Mouse (Mus musculus) intestine, postnatal 0 days (tissue): ENCODE data around the gene Plxnb1. TPM values are rescaled to one million over a fixed set of nuclear protein-coding genes. Genes with fewer than 3 reads are reported as not detected.
A peak's percentile ranks its signal among the peaks of the same experiment; 100 is the strongest.
"Not testable (repeated sequence)": the region's sequence is repeated elsewhere in the genome, so short reads cannot be mapped to it uniquely, and the experiment has no call there.

Source experiments
- ATAC-seq: fragments of 200-750 bp; cut with Nextera tagmentation; 2 replicates; pipeline ENCODE4 v1.8.0; 2017; ENCODE audit warnings: mild to moderate bottlenecking, moderate TSS enrichment, moderate library complexity
- H3K27ac ChIP-seq: fragments of 300-500 bp; sonication (generic); 2 replicates; pipeline ENCODE4 v1.5.1; 2014; ENCODE audit warnings: mild to moderate bottlenecking, low read depth, low read length, moderate library complexity
- H3K27me3 ChIP-seq: fragments of 300-500 bp; sonication (generic); replicated peaks from 2 replicates; pipeline ENCODE4 v1.6.1; 2014; ENCODE audit warnings: low read length, mixed read lengths; ENCODE audit not compliant: control insufficient read depth, insufficient read depth
- H3K36me3 ChIP-seq: fragments of 300-500 bp; sonication (generic); 2 replicates; pipeline ENCODE4 v1.6.1; 2014; ENCODE audit warnings: mild to moderate bottlenecking, moderate library complexity; ENCODE audit not compliant: control insufficient read depth, insufficient read depth
- H3K4me1 ChIP-seq: fragments of 300-500 bp; sonication (generic); replicated peaks from 2 replicates; pipeline ENCODE4 v1.6.1; 2014; ENCODE audit warnings: antibody characterized with exemption, low read length, mixed read lengths; ENCODE audit not compliant: control insufficient read depth, insufficient read depth
- H3K4me2 ChIP-seq: fragments of 300-500 bp; sonication (generic); replicated peaks from 2 replicates; pipeline ENCODE4 v1.6.1; 2014; ENCODE audit warnings: low read depth, mild to moderate bottlenecking, moderate library complexity
- H3K4me3 ChIP-seq: fragments of 300-500 bp; sonication (generic); 2 replicates; pipeline ENCODE4 v1.5.1; 2014; ENCODE audit warnings: low read depth, low read length
- H3K9ac ChIP-seq: fragments of 300-500 bp; sonication (generic); 2 replicates; pipeline ENCODE4 v1.6.1; 2014; ENCODE audit warnings: mild to moderate bottlenecking, low read depth, low read length
- H3K9me3 ChIP-seq: fragments of 300-500 bp; sonication (generic); 2 replicates; pipeline ENCODE4 v1.6.1; 2016; ENCODE audit warnings: mixed run types; ENCODE audit not compliant: control insufficient read depth
- CTCF ChIP-seq: sonication (generic); IDR thresholded peaks from 2 replicates; pipeline ENCODE4 v1.5.1; 2016; ENCODE audit warnings: low read depth, mild to moderate bottlenecking, control low read depth, antibody characterized with exemption, moderate library complexity
- whole genome bisulfite sequencing: fragments of 180-500 bp; shearing (Covaris S2); extraction: QIAGEN DNeasy Blood & Tissue Kit; methylation state at CpG from one replicate; pipeline ENCODE4 v1.1.7; 2014; 5-methylcytosine and 5-hydroxymethylcytosine counted together
- polyA plus RNA-seq: library from polyadenylated mRNA; unstranded; fragments of >200 nt; fragmentation: Nextera tagmentation; extraction: Ambion mirVana; gene quantifications from 2 replicates; pipeline ENCODE4 v1.2.1, GENCODE M21; 2015

Plxnb1 gene
- polyA plus RNA-seq, 1 experiment from 2014 or later: 1.6 TPM

DNA sequence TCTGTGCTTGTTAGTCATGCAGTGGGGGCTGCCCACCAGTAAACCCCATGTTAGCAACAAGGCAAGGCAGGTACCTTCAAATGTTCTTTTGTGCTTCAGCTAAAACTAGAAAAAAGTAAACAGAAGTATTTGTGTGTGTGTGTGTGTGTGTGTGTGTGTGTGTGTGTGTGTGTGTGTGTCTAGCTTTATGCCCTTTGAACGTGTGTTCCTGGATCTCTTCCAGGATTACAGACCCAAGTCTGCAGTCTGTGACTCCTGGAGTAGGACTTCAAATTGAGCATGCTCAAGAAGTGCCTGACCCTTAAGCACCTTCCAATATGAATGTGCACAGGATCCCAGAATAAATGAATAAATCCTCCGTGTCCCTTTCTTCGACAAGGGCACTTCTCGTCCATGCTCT, 31.9 kb downstream of the Plxnb1 start:
- H3K9ac ChIP-seq: no peak overlapping the region
- ATAC-seq: no peak
- 74% methylated on average over 4 of the region's 4 CpGs for WGBS
- H3K36me3 ChIP-seq: no peaks in the 10 kb centered on the region
- H3K9me3 ChIP-seq: no peaks in the 10 kb centered on the region
- no peak overlapping the region for H3K4me3 ChIP-seq
- H3K27ac ChIP-seq: no peak overlapping the region
- no peak overlapping the region for H3K4me2 ChIP-seq
- H3K27me3 ChIP-seq: no peaks in the 10 kb centered on the region
- no peak for TF ChIP-seq CTCF
- H3K4me1 ChIP-seq: no peaks in the 10 kb centered on the region

DNA sequence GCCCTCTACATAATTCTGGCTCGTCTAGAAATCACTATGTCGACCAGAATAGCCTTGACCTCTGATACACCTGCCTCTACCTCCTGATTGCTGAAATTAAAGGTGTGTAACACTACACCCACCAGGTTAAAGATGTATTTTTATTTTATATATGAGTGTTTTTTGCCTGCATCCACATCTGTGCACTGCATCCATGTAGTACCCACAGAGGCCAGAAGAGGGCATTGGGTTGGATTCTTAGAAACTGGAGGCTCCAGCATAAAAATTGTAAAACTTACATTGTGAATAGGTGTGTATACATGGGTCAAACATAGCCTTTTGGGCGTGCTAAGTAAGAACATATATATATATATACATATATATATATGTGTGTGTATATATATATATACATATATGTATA, 33.0 kb downstream of the Plxnb1 start:
- WGBS: 37% methylated on average over 3 of the region's 3 CpGs

DNA sequence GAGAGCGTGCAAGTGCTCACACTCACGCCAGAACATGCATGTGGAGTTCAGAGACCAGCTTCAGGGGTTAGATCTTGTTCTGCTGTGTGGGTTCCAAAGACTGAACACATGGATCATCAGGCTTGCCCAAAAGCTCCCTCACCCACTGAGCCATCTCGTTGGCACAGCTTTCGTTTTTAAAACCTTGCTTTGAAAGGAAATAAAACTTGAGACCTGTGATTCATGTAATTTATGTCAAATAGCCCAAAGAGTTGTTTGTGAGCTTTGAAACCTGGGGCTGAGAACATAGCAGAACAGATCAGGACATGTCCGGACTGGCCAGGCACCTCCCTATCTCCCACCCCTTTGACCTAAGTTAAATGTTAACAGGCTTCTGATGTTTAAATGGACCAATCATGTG, 34.9 kb downstream of the Plxnb1 start:
- Histone ChIP-seq H3K4me2 (no peak overlapping the region), H3K27me3 (no peaks in the 10 kb centered on the region), H3K9ac (no peak overlapping the region), H3K4me1 (no peaks in the 10 kb centered on the region), H3K27ac (no peak overlapping the region), H3K36me3 (no peaks in the 10 kb centered on the region), H3K9me3 (peaks cover 4% of the 10 kb centered on the region; the same call in 1 of the 2 replicates), H3K4me3 (no peak overlapping the region)
- no peak for ATAC-seq
- no peak for TF ChIP-seq CTCF
- WGBS: 86% methylated on average over 5 of the region's 5 CpGs

More for the DNA sequence above, 33.0 kb downstream of the Plxnb1 start:
- no peak overlapping the region for H3K4me3 ChIP-seq
- H3K9me3 ChIP-seq: no peaks in the 10 kb centered on the region
- H3K9ac ChIP-seq: no peak overlapping the region
- H3K36me3 ChIP-seq: no peaks in the 10 kb centered on the region
- no peaks in the 10 kb centered on the region for H3K27me3 ChIP-seq
- H3K27ac ChIP-seq: no peak overlapping the region
- no peaks in the 10 kb centered on the region for H3K4me1 ChIP-seq
- peak; percentile 64 for TF ChIP-seq CTCF
- no peak overlapping the region for H3K4me2 ChIP-seq
- ATAC-seq: no peak

DNA sequence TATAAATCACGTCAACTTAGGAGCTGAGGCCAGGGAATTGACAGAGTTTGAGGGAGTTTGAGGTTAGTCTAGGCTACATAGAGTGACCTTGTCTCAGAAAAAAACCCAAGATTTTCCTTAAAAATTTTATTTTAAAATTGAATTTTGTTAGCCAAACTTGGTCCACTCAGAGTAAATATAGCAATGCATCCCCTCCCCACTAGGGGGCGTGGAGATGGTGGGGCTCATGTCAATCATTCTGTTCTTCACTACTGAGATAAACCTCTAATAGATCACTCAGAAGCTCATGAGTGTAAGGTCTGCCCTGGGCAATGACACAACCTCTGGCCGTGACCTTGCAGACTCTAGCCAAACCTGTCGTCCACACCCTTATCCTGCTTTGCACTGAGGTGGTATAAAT, 45.2 kb downstream of the Plxnb1 start:
- ATAC-seq, H3K4me3 ChIP-seq, H3K27ac ChIP-seq, H3K9me3 ChIP-seq, H3K4me2 ChIP-seq, H3K4me1 ChIP-seq, H3K36me3 ChIP-seq, H3K27me3 ChIP-seq, H3K9ac ChIP-seq: not testable (repeated sequence)
- WGBS: 60% methylated on average over 4 of the region's 4 CpGs
- TF ChIP-seq CTCF: peak; percentile 55

DNA sequence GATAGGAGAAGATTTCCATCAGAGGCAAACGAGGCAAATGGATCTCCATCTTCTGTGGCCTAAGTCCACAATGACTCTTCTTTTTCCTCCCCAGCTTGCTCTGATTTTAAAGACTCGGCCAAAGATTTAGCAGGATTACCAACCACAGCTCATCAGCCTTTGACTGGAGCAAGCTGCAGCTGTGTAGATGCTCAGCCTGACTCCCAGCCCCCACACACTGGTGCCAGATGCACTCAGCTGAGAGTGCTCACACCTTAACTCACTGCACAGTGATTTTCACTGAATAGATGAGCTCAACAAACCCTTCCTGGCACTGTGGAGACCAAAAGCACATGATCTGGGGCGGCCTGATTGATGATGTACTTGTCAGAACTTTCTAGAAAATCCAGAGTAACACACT, 66.8 kb downstream of the Plxnb1 start, which contains the start of gene Fbxw21:
TSS of gene Fbxw21 (minus strand) at position 101 of the 400 bp plus-strand sequence.
- TF ChIP-seq CTCF: no peak
- H3K36me3 ChIP-seq: no peaks in the 10 kb centered on the region
- no peaks in the 10 kb centered on the region for H3K27me3 ChIP-seq
- no peak within 1 kb of the TSS for H3K4me2 ChIP-seq
- H3K27ac ChIP-seq: no peak within 1 kb of the TSS
- H3K9me3 ChIP-seq: no peaks in the 10 kb centered on the region
- no peaks in the 10 kb centered on the region for H3K4me1 ChIP-seq
- WGBS: 74% methylated on average over 3 of the region's 3 CpGs
- no peak within 1 kb of the TSS for H3K9ac ChIP-seq
- ATAC-seq: no peak
- H3K4me3 ChIP-seq: no peak within 1 kb of the TSS

DNA sequence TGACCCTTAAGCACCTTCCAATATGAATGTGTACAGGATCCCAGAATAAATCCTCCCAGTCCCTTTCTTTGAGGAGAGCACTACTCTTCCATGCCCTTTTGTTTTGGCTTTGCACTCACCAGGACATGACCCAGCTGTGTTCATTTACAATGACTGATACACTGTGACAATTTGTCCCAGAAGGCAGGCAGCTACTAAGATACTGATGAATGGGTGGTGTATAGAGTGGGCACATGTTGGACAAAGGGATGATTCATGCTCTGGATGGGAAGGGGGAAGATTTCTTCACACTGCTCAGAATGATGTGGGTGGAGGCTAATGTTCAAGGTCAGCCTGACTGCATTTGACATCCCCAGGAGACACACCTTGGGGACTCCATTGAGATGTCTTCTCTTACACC, 72.1 kb downstream of the Plxnb1 start:
- no peaks in the 10 kb centered on the region for H3K9me3 ChIP-seq
- H3K4me2 ChIP-seq: no peak overlapping the region
- ATAC-seq: no peak
- no peaks in the 10 kb centered on the region for H3K36me3 ChIP-seq
- TF ChIP-seq CTCF: no peak
- H3K4me1 ChIP-seq: no peaks in the 10 kb centered on the region
- H3K9ac ChIP-seq: no peak overlapping the region
- H3K27me3 ChIP-seq: no peaks in the 10 kb centered on the region
- no peak overlapping the region for H3K27ac ChIP-seq
- H3K4me3 ChIP-seq: no peak overlapping the region

Other genes with a start within 250 kb of the Plxnb1 start
- 70.8 and 99.5 TPM in 2 replicates for gene Slc26a6, start 242.1 kb upstream of the Plxnb1 start, polyA plus RNA-seq
- gene Tmem89, start 180.8 kb upstream of the Plxnb1 start, polyA plus RNA-seq: 0.21 TPM in 1 of 2 replicates, not detected in the other
- gene Uqcrc1, start 158.8 kb upstream of the Plxnb1 start, polyA plus RNA-seq: 557 and 585 TPM in 2 replicates
- 1.9 and 3.1 TPM in 2 replicates for gene Col7a1, start 141.8 kb upstream of the Plxnb1 start, polyA plus RNA-seq
- not detected in 2 replicates for gene Ucn2, start 109.4 kb upstream of the Plxnb1 start, polyA plus RNA-seq
- 43.1 and 48.3 TPM in 2 replicates for gene Pfkfb4, start 103.6 kb upstream of the Plxnb1 start, polyA plus RNA-seq
- 303 and 311 TPM in 2 replicates for gene Shisa5, start 56.8 kb upstream of the Plxnb1 start, polyA plus RNA-seq
- 16.1 and 17.1 TPM in 2 replicates for gene Trex1, start 35.7 kb upstream of the Plxnb1 start, polyA plus RNA-seq
- 7.5 and 8.9 TPM in 2 replicates for gene Atrip, start 21.3 kb upstream of the Plxnb1 start, polyA plus RNA-seq
- gene Ccdc51, start 12.9 kb upstream of the Plxnb1 start, polyA plus RNA-seq: 12.1 and 12.7 TPM in 2 replicates
- gene Tma7, start 12.8 kb upstream of the Plxnb1 start, polyA plus RNA-seq: 683 and 718 TPM in 2 replicates
- not detected in 2 replicates for gene Fbxw21, start 66.7 kb downstream of the Plxnb1 start, polyA plus RNA-seq
- not detected in 2 replicates for gene Fbxw13, start 100.6 kb downstream of the Plxnb1 start, polyA plus RNA-seq
- gene Fbxw20, start 139.4 kb downstream of the Plxnb1 start, polyA plus RNA-seq: not detected in 2 replicates
- gene Fbxw14, start 192.3 kb downstream of the Plxnb1 start, polyA plus RNA-seq: not detected in 2 replicates
- gene Fbxw28, start 244.3 kb downstream of the Plxnb1 start, polyA plus RNA-seq: not detected in 2 replicates